Mouse (Mus musculus): Measurements from ENCODE around the gene Clk3. TPM values are rescaled to one million over a fixed set of nuclear protein-coding genes. Genes with fewer than 3 reads are reported as not detected.
A peak's percentile ranks its signal among the peaks of the same experiment; 100 is the strongest.

The Clk3 gene
- total and polyA plus RNA-seq, 3 experiments = 27.6 to 61.7 (median 33.8) TPM

- H3K9ac ChIP-seq (ENCODE audit: low read depth, low read length) = no peak overlapping the region
- H3K27me3 ChIP-seq (ENCODE audit: control insufficient read depth, insufficient read depth, low read length) = no peaks in the 10 kb centered on the region
- WGBS = 74% methylated on average over 5 of the region's 5 CpGs
Observed at GRCm38 (mm10) chr9:57775026-57775425, 9.4 kb upstream of the Clk3 start.

GRCm38 (mm10) chr9:57774168-57774567, 8.5 kb upstream of the Clk3 start:
- no peak for DNase-seq
- no peaks in the 10 kb centered on the region; the same call in 1 of the 2 replicates for H3K4me1 ChIP-seq (ENCODE audit: control insufficient read depth, insufficient read depth, low read length)
- no peaks in the 10 kb centered on the region for H3K27me3 ChIP-seq (ENCODE audit: control insufficient read depth, insufficient read depth, low read length)
- no peak overlapping the region for H3K27ac ChIP-seq
- 10% methylated on average over 1 of the region's 1 CpGs for WGBS
- intact Hi-C loops (cut with DNase I) = no loop called here
- H3K9ac ChIP-seq (ENCODE audit: low read depth, low read length) = no peak overlapping the region
- H3K79me2 ChIP-seq (replicated peaks; ENCODE audit: control insufficient read depth, insufficient read depth, low read length) = no peaks in the 10 kb centered on the region
- H3K4me3 ChIP-seq = no peak overlapping the region
- TF ChIP-seq POLR2A (IDR thresholded peaks at IDR 0.05; ENCODE audit: insufficient read depth, low read depth, low read length) (no peak), CTCF (IDR thresholded peaks at IDR 0.05) (peak; percentile 69)
- no peaks in the 10 kb centered on the region for H3K36me3 ChIP-seq (ENCODE audit: control insufficient read depth, insufficient read depth, low read length)

More at GRCm38 (mm10) chr9:57775026-57775425, 9.4 kb upstream of the Clk3 start:
- H3K79me2 ChIP-seq (replicated peaks; ENCODE audit: control insufficient read depth, insufficient read depth, low read length) = no peaks in the 10 kb centered on the region
- no peak overlapping the region for H3K27ac ChIP-seq
- no peaks in the 10 kb centered on the region for H3K36me3 ChIP-seq (ENCODE audit: control insufficient read depth, insufficient read depth, low read length)
- DNase-seq = no peak
- H3K4me1 ChIP-seq (ENCODE audit: control insufficient read depth, insufficient read depth, low read length) = no peaks in the 10 kb centered on the region
- TF ChIP-seq EP300 (IDR thresholded peaks at IDR 0.05; ENCODE audit: insufficient read depth, low read depth, low read length) = no peak
- TF ChIP-seq POLR2A (IDR thresholded peaks at IDR 0.05; ENCODE audit: insufficient read depth, low read depth, low read length) = no peak
- no peak for TF ChIP-seq CTCF (IDR thresholded peaks at IDR 0.05)
- intact Hi-C loops (cut with DNase I) = no loop called here
- H3K4me3 ChIP-seq = no peak overlapping the region

- Histone ChIP-seq H3K4me1 (ENCODE audit: control insufficient read depth, insufficient read depth, low read length) (no peaks in the 10 kb centered on the region; the same call in 1 of the 2 replicates), H3K9ac (ENCODE audit: low read depth, low read length) (no peak overlapping the region), H3K79me2 (replicated peaks; ENCODE audit: control insufficient read depth, insufficient read depth, low read length) (no peaks in the 10 kb centered on the region), H3K27ac (no peak overlapping the region), H3K27me3 (ENCODE audit: control insufficient read depth, insufficient read depth, low read length) (no peaks in the 10 kb centered on the region), H3K36me3 (ENCODE audit: control insufficient read depth, insufficient read depth, low read length) (no peaks in the 10 kb centered on the region), H3K4me3 (no peak overlapping the region)
- TF ChIP-seq POLR2A (IDR thresholded peaks at IDR 0.05; ENCODE audit: insufficient read depth, low read depth, low read length) = no peak
- TF ChIP-seq EP300 (IDR thresholded peaks at IDR 0.05; ENCODE audit: insufficient read depth, low read depth, low read length) = no peak
- TF ChIP-seq CTCF (IDR thresholded peaks at IDR 0.05) = no peak
- intact Hi-C loops (cut with DNase I) = no loop called here
- 74% methylated on average over 3 of the region's 3 CpGs for WGBS
- DNase-seq = no peak
Observed at GRCm38 (mm10) chr9:57773754-57774153, 8.1 kb upstream of the Clk3 start.

- intact Hi-C loops (cut with DNase I) = no loop called here
Observed at GRCm38 (mm10) chr9:57770836-57771235, 5.2 kb upstream of the Clk3 start.

GRCm38 (mm10) chr9:57770214-57770613, 4.6 kb upstream of the Clk3 start:
- Histone ChIP-seq H3K4me3 (no peak overlapping the region), H3K27ac (peak overlapping the region; percentile 47), H3K4me1 (ENCODE audit: control insufficient read depth, insufficient read depth, low read length) (no peaks in the 10 kb centered on the region; the same call in 1 of the 2 replicates), H3K27me3 (ENCODE audit: control insufficient read depth, insufficient read depth, low read length) (no peaks in the 10 kb centered on the region), H3K79me2 (replicated peaks; ENCODE audit: control insufficient read depth, insufficient read depth, low read length) (no peaks in the 10 kb centered on the region; the same call in 1 of the 2 replicates), H3K36me3 (ENCODE audit: control insufficient read depth, insufficient read depth, low read length) (no peaks in the 10 kb centered on the region), H3K9ac (ENCODE audit: low read depth, low read length) (no peak overlapping the region)
- intact Hi-C loops (cut with DNase I) = no loop called here
- DNase-seq = no peak
- WGBS = 41% methylated on average over 1 of the region's 1 CpGs
- no peak for TF ChIP-seq CTCF (IDR thresholded peaks at IDR 0.05)
- no peak for TF ChIP-seq POLR2A (IDR thresholded peaks at IDR 0.05; ENCODE audit: insufficient read depth, low read depth, low read length)
- TF ChIP-seq EP300 (IDR thresholded peaks at IDR 0.05; ENCODE audit: insufficient read depth, low read depth, low read length) = no peak

More at GRCm38 (mm10) chr9:57770836-57771235, 5.2 kb upstream of the Clk3 start:
- Histone ChIP-seq H3K27ac (no peak overlapping the region), H3K27me3 (ENCODE audit: control insufficient read depth, insufficient read depth, low read length) (no peaks in the 10 kb centered on the region), H3K9ac (ENCODE audit: low read depth, low read length) (no peak overlapping the region), H3K4me3 (no peak overlapping the region), H3K79me2 (replicated peaks; ENCODE audit: control insufficient read depth, insufficient read depth, low read length) (no peaks in the 10 kb centered on the region; the same call in 1 of the 2 replicates), H3K36me3 (ENCODE audit: control insufficient read depth, insufficient read depth, low read length) (no peaks in the 10 kb centered on the region), H3K4me1 (ENCODE audit: control insufficient read depth, insufficient read depth, low read length) (no peaks in the 10 kb centered on the region; the same call in 1 of the 2 replicates)
- TF ChIP-seq POLR2A (IDR thresholded peaks at IDR 0.05; ENCODE audit: insufficient read depth, low read depth, low read length) (no peak), EP300 (IDR thresholded peaks at IDR 0.05; ENCODE audit: insufficient read depth, low read depth, low read length) (no peak), CTCF (IDR thresholded peaks at IDR 0.05) (no peak)
- 94% methylated on average over 2 of the region's 2 CpGs for WGBS
- no peak for DNase-seq

GRCm38 (mm10) chr9:57769539-57770069, 3.9 kb upstream of the Clk3 start:
- peak in 1 of 2 experiments; percentile 46 for DNase-seq
- TF ChIP-seq POLR2A (IDR thresholded peaks at IDR 0.05; ENCODE audit: insufficient read depth, low read depth, low read length) = no peak
- TF ChIP-seq CTCF (IDR thresholded peaks at IDR 0.05) = no peak
- TF ChIP-seq EP300 (IDR thresholded peaks at IDR 0.05; ENCODE audit: insufficient read depth, low read depth, low read length) = no peak
- intact Hi-C loops (cut with DNase I) = no loop called here
- no peaks in the 10 kb centered on the region; the same call in 1 of the 2 replicates for H3K4me1 ChIP-seq (ENCODE audit: control insufficient read depth, insufficient read depth, low read length)
- H3K36me3 ChIP-seq (ENCODE audit: control insufficient read depth, insufficient read depth, low read length) = no peaks in the 10 kb centered on the region
- H3K4me3 ChIP-seq = no peak overlapping the region
- peak overlapping the region; percentile 47 for H3K27ac ChIP-seq
- 25% methylated on average over 2 of the region's 2 CpGs for WGBS
- no peaks in the 10 kb centered on the region; the same call in 1 of the 2 replicates for H3K79me2 ChIP-seq (replicated peaks; ENCODE audit: control insufficient read depth, insufficient read depth, low read length)
- H3K9ac ChIP-seq (ENCODE audit: low read depth, low read length) = no peak overlapping the region
- no peaks in the 10 kb centered on the region for H3K27me3 ChIP-seq (ENCODE audit: control insufficient read depth, insufficient read depth, low read length)
